Comparison of ENCODE assay signal across 13 mouse cellular contexts in genomic region chr6:134059552-134059891, GRCm38 (mm10). TPM values are rescaled to one million over a fixed set of nuclear protein-coding genes. Genes with fewer than 3 reads are reported as not detected.
DNase-seq lines count a peak whose midpoint lies in the region; ATAC-seq and TF ChIP-seq lines count a peak whose summit lies in the region.
"Had no signal": no experiment of that assay in that cellular context is flagged by ENCODE, and none has a peak within 500 bp of the region (broad histone marks: within the 10 kb centered on the region; RNA-seq: fewer than 3 reads in every experiment).

No protein-coding gene starts in this region.

- TF ChIP-seq POLR2A in brain, embryonic 14.5 days (IDR thresholded peaks at IDR 0.05; ENCODE audit: borderline replicate concordance, extremely low read depth, insufficient read depth, insufficient read length, poor library complexity, severe bottlenecking) = no peak

- peak overlapping the region; percentile 73 for H3K27ac ChIP-seq in layer of hippocampus, adult 2 months
- H3K27ac ChIP-seq in hindbrain, embryonic 13.5 days = 0 out of 2 replicates have a peak overlapping the region, but pooled peaks have one; percentile 23
- H3K27ac ChIP-seq: kidney, postnatal 0 days; stomach, embryonic 15.5 days had no signal

- TF ChIP-seq CTCF in layer of hippocampus, adult 2 months (conservative IDR thresholded peaks at IDR 0.05) = no peak
- no peak for TF ChIP-seq CTCF in brain, embryonic 14.5 days (IDR thresholded peaks at IDR 0.05; ENCODE audit: borderline replicate concordance, extremely low read depth, insufficient read depth, insufficient read length)

- ATAC-seq in CD4-positive, CD25-positive, alpha-beta regulatory T cell, adult 4 months = peak; percentile 73
- 0 out of 2 replicates have a peak, but pooled peaks have one; percentile 18 for ATAC-seq in hindbrain, embryonic 13.5 days (ENCODE audit: low FRiP score)
- ATAC-seq in erythroid progenitor cell, adult 5-6 weeks (replicated peaks; ENCODE audit: low FRiP score, poor library complexity, severe bottlenecking) = no peak

- H3K27me3 ChIP-seq in hindbrain, embryonic 13.5 days = no peaks in the 10 kb centered on the region
- H3K27me3 ChIP-seq: stomach, embryonic 15.5 days had no signal

- H3K9ac ChIP-seq in hindbrain, embryonic 13.5 days = peak overlapping the region; percentile 49; the same call in 1 of the 2 replicates
- H3K9ac ChIP-seq: stomach, embryonic 15.5 days had no signal

- no peaks in the 10 kb centered on the region for H3K9me3 ChIP-seq in hindbrain, embryonic 13.5 days
- H3K9me3 ChIP-seq: stomach, embryonic 15.5 days had no signal

- 79% methylated on average over 10 of the region's 10 CpGs for WGBS in hindbrain, embryonic 13.5 days

- no peak for DNase-seq in layer of hippocampus, adult 2 months (ENCODE audit: low spot score in 2 of 2)
- no peak for DNase-seq in layer of hippocampus, postnatal 25 days (ENCODE audit: extremely low spot score in 1 of 2, low spot score in 1 of 2)
- DNase-seq in brain, embryonic 14.5 days (ENCODE audit: low read depth) = peak; percentile 27
- no peak for DNase-seq in lung, postnatal 4 days
- no peak for DNase-seq in cerebellum, postnatal 10 days
- DNase-seq: cerebellum, adult 9-10 months had no signal

- peaks cover 33% of the 10 kb centered on the region for H3K4me1 ChIP-seq in hindbrain, embryonic 13.5 days (replicated peaks)

- H3K4me2 ChIP-seq in hindbrain, embryonic 13.5 days = no peak overlapping the region
- H3K4me2 ChIP-seq: heart, embryonic 11.5 days; liver, embryonic 11.5 days; stomach, embryonic 15.5 days had no signal

- H3K36me3 ChIP-seq in hindbrain, embryonic 13.5 days = no peaks in the 10 kb centered on the region
- H3K36me3 ChIP-seq: stomach, embryonic 15.5 days had no signal

- H3K4me3 ChIP-seq in layer of hippocampus, adult 2 months = no peak overlapping the region
- no peak overlapping the region for H3K4me3 ChIP-seq in hindbrain, embryonic 13.5 days
- H3K4me3 ChIP-seq: stomach, embryonic 15.5 days had no signal

RNA-seq across cellular contexts. Expression of gene Etv6, which starts 24.0 kb away (rescaled TPM):
- total RNA-seq in layer of hippocampus, adult 2 months (2021) = 1 to 10 TPM; 9.2 to 9.8 TPM
- 10 to 100 TPM in 1 of 2 experiments, 1 to 10 TPM in 1; 9.2 to 10.3 TPM for total RNA-seq in layer of hippocampus, postnatal 25 days (2021)
- 10 to 100 TPM in 1 of 2 experiments, 1 to 10 TPM in 1; 9.6 to 11.6 TPM for polyA plus RNA-seq in CD4-positive, CD25-positive, alpha-beta regulatory T cell, adult 4 months (2017; shearing (Covaris generic))
- 10.8 and 13.5 TPM in 2 replicates for polyA plus RNA-seq in brain, embryonic 14.5 days (2012; rRNA removed)
- 5.9 and 6.4 TPM in 2 replicates for polyA plus RNA-seq in hindbrain, embryonic 13.5 days (2015; fragmentation: Nextera tagmentation; extraction: Ambion mirVana)
- 12.3 and 19.3 TPM in 2 replicates for total RNA-seq in erythroid progenitor cell, adult 5-6 weeks (2015; ENCODE audit: low replicate concordance)
- total RNA-seq in erythroid progenitor cell, adult 5-6 weeks (2017; ENCODE audit: low replicate concordance) = 4.2 and 4.5 TPM in 2 replicates
